Mouse (Mus musculus) limb, embryonic 14.5 days (tissue): ENCODE measurements around the gene Lce1a2. TPM values are rescaled to one million over a fixed set of nuclear protein-coding genes. Genes with fewer than 3 reads are reported as not detected.
"Not testable (repeated sequence)": the region's sequence is repeated elsewhere in the genome, so short reads cannot be mapped to it uniquely, and the experiment has no call there.

ENCODE experiments used
- ATAC-seq: fragments of 200-750 bp; cut with Nextera tagmentation; 2 replicates; pipeline ENCODE4 v1.8.0; 2017; ENCODE audit warnings: low read depth, moderate number of reproducible peaks, moderate TSS enrichment; ENCODE audit not compliant: low FRiP score
- DNase-seq: peaks from one replicate; pipeline ENCODE4 v3.0.0-alpha.2; 2015; ENCODE audit warnings: low spot score
- H3K27ac ChIP-seq: fragments of 300-500 bp; sonication (generic); replicated peaks from 2 replicates; pipeline ENCODE4 v1.5.1; 2014; ENCODE audit warnings: low read depth, mild to moderate bottlenecking, low read length, moderate library complexity, mixed read lengths
- H3K27me3 ChIP-seq: fragments of 300-500 bp; sonication (generic); 2 replicates; pipeline ENCODE4 v1.6.1; 2014; ENCODE audit warnings: low read length, mixed read lengths; ENCODE audit not compliant: control insufficient read depth, insufficient read depth
- H3K36me3 ChIP-seq: fragments of 300-500 bp; sonication (generic); 2 replicates; pipeline ENCODE4 v1.6.1; 2014; ENCODE audit warnings: mild to moderate bottlenecking, low read length, moderate library complexity, mixed read lengths; ENCODE audit not compliant: control insufficient read depth, insufficient read depth
- H3K4me1 ChIP-seq: fragments of 300-500 bp; sonication (generic); 2 replicates; pipeline ENCODE4 v1.6.1; 2014; ENCODE audit warnings: antibody characterized with exemption, low read length, mixed read lengths; ENCODE audit not compliant: control insufficient read depth, insufficient read depth
- H3K4me2 ChIP-seq: fragments of 300-500 bp; sonication (generic); replicated peaks from 2 replicates; pipeline ENCODE4 v1.6.1; 2014; ENCODE audit warnings: low read depth, mild to moderate bottlenecking, low read length, moderate library complexity; ENCODE audit not compliant: severe bottlenecking
- H3K4me3 ChIP-seq: fragments of 300-500 bp; sonication (generic); replicated peaks from 2 replicates; pipeline ENCODE4 v1.5.1; 2014; ENCODE audit warnings: low read length
- H3K9ac ChIP-seq: fragments of 300-500 bp; sonication (generic); 2 replicates; pipeline ENCODE4 v1.6.1; 2014; ENCODE audit warnings: mild to moderate bottlenecking, low read depth, low read length, moderate library complexity; ENCODE audit not compliant: severe bottlenecking
- H3K9me3 ChIP-seq: fragments of 300-500 bp; sonication (generic); 2 replicates; pipeline ENCODE4 v1.6.1; 2016; ENCODE audit warnings: low read length; ENCODE audit not compliant: control insufficient read depth
- POLR2A ChIP-seq: fragments of 200-500 bp; IDR thresholded peaks from 2 replicates; pipeline ENCODE4 v1.8.0; 2012; ENCODE audit warnings: inconsistent platforms, mild to moderate bottlenecking, moderate library complexity, borderline replicate concordance; ENCODE audit not compliant: insufficient read depth, insufficient read length; ENCODE audit errors: extremely low read depth
- WGBS: fragments of 180-500 bp; shearing (Covaris S2); extraction: QIAGEN DNeasy Blood & Tissue Kit; methylation state at CpG from one replicate; pipeline ENCODE4 v1.1.7; 2014; 5-methylcytosine and 5-hydroxymethylcytosine counted together
- polyA plus RNA-seq, 2 experiments: library from polyadenylated mRNA; depleted of rRNA in 1 of 2; stranded (reverse) in 1 of 2; unstranded in 1 of 2; fragments of >200 nt; fragmentation: Nextera tagmentation in 1 of 2; extraction: Ambion mirVana in 1 of 2; gene quantifications; 2 replicates each; pipeline versions ENCODE4 v1.2.1 to v1.2.3; 2012 to 2014

The Lce1a2 gene
- polyA plus RNA-seq (2012; rRNA removed): not detected in 2 replicates
- not detected in 2 replicates for polyA plus RNA-seq (2014; fragmentation: Nextera tagmentation; extraction: Ambion mirVana)

DNA sequence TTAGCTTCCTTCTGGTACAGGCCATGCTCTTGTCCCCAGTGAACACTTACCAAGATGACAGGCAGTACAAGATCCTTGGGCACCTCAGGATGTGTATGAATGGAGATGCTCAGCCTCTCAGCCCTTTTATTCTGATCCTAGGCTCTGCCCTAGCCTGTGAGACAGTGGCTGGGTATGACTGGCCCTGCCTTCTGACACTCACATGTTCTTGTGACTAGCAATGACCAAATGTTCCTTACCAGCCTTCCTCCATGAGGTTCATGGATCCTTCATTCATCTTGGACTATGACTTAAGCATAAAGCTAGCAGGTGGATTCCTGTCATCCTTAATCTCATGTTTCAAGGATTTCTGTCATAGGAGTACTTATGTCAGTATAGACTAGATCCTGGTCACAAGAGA, at the start of gene Lce1a2:
Lce1a2 (minus strand) TSS at position 101 of the 400 bp plus-strand sequence.
- H3K36me3 ChIP-seq: no peaks in the 10 kb centered on the region
- ATAC-seq: no peak

DNA sequence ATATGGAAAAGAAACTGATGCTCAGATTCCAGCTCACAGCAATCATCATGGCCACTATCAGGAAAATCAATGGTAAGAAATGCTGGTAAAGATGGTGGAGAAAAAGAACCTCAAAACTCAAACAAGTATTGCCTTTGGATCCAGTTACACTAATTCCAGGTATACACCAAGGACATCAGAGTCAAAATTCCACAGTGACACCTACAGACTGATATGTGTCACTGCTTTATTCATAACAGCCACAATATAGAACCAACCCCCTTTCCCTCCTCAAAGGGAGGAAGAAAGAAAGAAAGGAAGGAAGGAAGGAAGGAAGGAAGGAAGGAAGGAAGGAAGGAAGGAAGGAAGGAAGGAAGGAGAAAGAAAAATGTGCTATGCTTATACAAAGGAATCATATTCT, 45.0 kb upstream of the Lce1a2 start:
- TF ChIP-seq POLR2A: no peak
- no peaks in the 10 kb centered on the region for H3K4me1 ChIP-seq
- H3K9ac ChIP-seq: no peak overlapping the region
- no peak overlapping the region for H3K4me2 ChIP-seq
- H3K4me3 ChIP-seq: no peak overlapping the region
- ATAC-seq (no peak), DNase-seq (no peak)
- no peaks in the 10 kb centered on the region for H3K9me3 ChIP-seq
- no peaks in the 10 kb centered on the region for H3K36me3 ChIP-seq
- no peaks in the 10 kb centered on the region for H3K27me3 ChIP-seq
- H3K27ac ChIP-seq: no peak overlapping the region

More for the DNA sequence above, at the start of gene Lce1a2:
- no peak for TF ChIP-seq POLR2A
- Histone ChIP-seq H3K9me3 (no peaks in the 10 kb centered on the region), H3K27ac (no peak within 1 kb of the TSS), H3K27me3 (no peaks in the 10 kb centered on the region), H3K4me2 (no peak within 1 kb of the TSS), H3K4me1 (no peaks in the 10 kb centered on the region), H3K4me3 (no peak within 1 kb of the TSS), H3K9ac (no peak within 1 kb of the TSS)
- no peak for DNase-seq

DNA sequence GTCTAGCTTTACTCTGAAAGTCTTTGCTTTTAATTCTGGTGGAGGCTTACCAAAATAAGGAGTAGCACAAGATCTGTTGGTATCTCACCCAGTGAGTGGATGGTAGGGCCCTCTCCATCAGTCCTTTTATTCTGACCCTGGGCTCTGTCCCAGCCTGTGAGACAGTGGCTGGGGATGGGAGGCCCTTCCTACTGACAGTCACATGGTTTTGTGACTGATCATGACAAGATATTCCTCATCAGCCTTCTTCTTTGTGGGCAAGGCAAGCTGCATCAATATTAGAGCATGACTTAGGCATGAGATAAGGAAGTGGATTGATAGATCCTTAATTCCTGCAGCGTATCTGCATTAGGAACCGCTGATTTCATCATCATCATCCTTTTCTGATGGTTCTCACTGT, 38.9 kb upstream of the Lce1a2 start, which contains the start of gene Lce1e:
Lce1e (minus strand) TSS at position 101 of the 400 bp plus-strand sequence.
- H3K4me3 ChIP-seq: no peak within 1 kb of the TSS
- H3K4me1 ChIP-seq: no peaks in the 10 kb centered on the region
- no peaks in the 10 kb centered on the region for H3K36me3 ChIP-seq
- TF ChIP-seq POLR2A: no peak
- H3K9me3 ChIP-seq: no peaks in the 10 kb centered on the region
- H3K27ac ChIP-seq: no peak within 1 kb of the TSS
- no peak for DNase-seq
- ATAC-seq: no peak
- WGBS: 75% methylated on average over 2 of the region's 2 CpGs
- H3K9ac ChIP-seq: no peak within 1 kb of the TSS
- H3K27me3 ChIP-seq: no peaks in the 10 kb centered on the region
- H3K4me2 ChIP-seq: no peak within 1 kb of the TSS

DNA sequence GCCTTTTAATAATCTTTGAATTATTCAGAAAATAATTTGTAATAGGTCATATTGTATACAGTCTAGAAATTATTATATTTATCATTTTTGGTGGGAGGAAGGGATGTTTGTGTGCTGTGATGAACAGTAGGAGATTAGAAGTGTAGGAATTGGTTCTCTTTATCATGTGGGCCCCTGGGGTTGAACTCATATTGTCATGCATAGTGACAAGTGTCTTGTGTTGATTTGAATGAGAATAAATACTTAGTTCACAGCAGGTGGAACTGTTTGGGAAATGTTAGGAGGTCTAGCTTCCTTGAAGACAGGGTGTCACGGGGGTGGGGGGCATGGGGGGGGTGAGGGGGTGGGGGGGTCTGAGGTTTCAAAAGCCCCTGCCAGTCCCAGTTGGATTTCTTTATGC, 24.5 kb upstream of the Lce1a2 start:
- no peak overlapping the region for H3K27ac ChIP-seq
- ATAC-seq (no peak), DNase-seq (no peak)
- H3K36me3 ChIP-seq: no peaks in the 10 kb centered on the region
- WGBS: 43% methylated on average over 1 of the region's 1 CpGs
- H3K9me3 ChIP-seq: no peaks in the 10 kb centered on the region
- H3K4me3 ChIP-seq: no peak overlapping the region
- no peak overlapping the region for H3K9ac ChIP-seq
- H3K4me1 ChIP-seq: no peaks in the 10 kb centered on the region
- H3K27me3 ChIP-seq: no peaks in the 10 kb centered on the region
- H3K4me2 ChIP-seq: no peak overlapping the region
- TF ChIP-seq POLR2A: no peak

DNA sequence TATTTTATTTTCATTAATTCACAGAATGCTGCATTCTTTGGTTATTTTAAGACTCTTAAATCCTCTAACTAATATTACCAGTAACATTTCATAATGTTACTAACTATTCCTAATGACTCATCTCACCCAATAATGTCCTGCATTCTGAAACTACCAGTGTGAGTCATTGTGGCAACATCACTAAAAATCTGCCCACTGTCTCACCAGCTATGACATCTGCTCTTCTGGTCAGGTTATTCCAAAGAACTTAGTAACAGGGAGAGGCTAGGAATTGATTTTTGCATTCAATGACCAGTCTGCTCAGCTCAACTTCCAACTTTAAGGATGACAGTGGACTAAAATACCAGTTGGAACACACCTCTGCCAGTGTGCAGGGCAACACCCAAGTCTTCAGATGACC, 21.6 kb upstream of the Lce1a2 start:
- no peak for TF ChIP-seq POLR2A
- H3K27me3 ChIP-seq: no peaks in the 10 kb centered on the region
- H3K36me3 ChIP-seq: no peaks in the 10 kb centered on the region
- no peak overlapping the region for H3K4me2 ChIP-seq
- H3K4me1 ChIP-seq: no peaks in the 10 kb centered on the region
- ATAC-seq: no peak
- no peak for DNase-seq
- no peaks in the 10 kb centered on the region for H3K9me3 ChIP-seq
- H3K9ac ChIP-seq: no peak overlapping the region
- no peak overlapping the region for H3K27ac ChIP-seq
- H3K4me3 ChIP-seq: no peak overlapping the region

DNA sequence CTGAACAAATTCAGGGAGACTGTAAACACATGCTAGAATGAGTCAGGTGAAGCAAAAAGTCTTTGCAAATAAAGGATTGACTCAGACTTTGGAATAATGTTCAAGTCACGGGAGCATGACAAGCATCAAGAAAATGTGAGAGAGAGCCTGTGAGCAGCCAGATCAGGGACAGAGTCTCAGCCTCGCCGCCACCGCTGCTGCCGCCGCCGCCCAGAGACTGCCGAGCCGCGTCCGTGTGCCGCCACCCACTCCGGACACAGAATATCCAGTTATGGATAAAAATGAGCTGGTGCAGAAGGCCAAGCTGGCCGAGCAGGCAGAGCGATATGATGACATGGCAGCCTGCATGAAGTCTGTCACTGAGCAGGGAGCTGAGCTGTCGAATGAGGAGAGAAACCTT, 19.0 kb upstream of the Lce1a2 start:
- H3K27me3 ChIP-seq, H3K36me3 ChIP-seq, ATAC-seq, H3K9me3 ChIP-seq, H3K4me3 ChIP-seq, H3K9ac ChIP-seq, H3K4me2 ChIP-seq, H3K27ac ChIP-seq, DNase-seq, H3K4me1 ChIP-seq: not testable (repeated sequence)
- 72% methylated on average over 16 of the region's 16 CpGs for WGBS
